Mouse (Mus musculus) fat pad, adult 2 months (tissue): ENCODE measurements at regions not wholly inside any gene's neighbourhood (a gene's known extent, or its start where the extent isn't known, plus 50 kb on each side); places are given as distances from the start of the nearest gene placed in this dataset.

Source experiments
- DNase-seq: peaks from one replicate; pipeline ENCODE4 v3.0.0-alpha.2; 2011; ENCODE audit warnings: low read depth, low spot score; ENCODE audit errors: extremely low read depth

DNA sequence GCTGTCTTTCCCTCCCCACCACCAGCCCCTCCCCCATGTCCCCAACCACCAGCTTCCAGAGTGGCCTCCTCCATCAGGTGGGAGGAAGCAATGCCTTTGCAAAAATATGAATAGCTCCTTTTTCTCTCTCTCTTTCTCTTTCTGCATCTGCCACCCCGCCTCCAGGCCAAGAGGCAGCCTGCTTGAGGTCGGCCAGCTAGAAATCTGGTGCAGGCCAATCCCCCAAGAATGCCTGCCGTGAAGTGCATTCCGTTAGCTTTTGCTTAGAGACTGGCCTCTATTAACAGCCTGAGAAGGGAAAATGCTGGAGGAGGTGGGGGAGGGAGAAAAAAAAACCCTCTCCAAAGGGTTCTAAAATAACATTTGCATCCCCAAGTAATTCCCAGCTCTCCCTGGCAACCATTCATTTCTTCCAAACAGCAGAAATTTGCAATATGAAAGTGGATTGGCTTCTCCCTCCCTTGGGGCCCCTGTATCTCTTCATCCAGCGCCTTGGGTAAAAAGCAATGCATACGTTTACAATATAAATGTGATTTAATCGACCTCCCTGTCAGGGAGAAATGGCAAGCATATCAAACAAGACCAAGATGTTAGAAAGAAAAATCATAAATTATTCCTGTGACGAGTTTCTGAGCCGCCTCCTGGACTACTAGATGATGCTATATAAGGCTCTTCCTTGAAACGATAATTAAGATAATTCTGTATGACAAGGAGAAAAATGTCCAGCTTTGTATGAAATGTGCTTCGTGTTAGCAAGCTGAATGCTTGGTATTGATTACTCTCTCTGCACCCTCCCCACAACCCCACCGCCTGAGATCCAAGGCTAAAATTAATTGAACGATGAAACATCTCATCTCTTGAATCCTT is 339.8 kb downstream of the Rps24 start:
- DNase-seq, result no peak

DNA sequence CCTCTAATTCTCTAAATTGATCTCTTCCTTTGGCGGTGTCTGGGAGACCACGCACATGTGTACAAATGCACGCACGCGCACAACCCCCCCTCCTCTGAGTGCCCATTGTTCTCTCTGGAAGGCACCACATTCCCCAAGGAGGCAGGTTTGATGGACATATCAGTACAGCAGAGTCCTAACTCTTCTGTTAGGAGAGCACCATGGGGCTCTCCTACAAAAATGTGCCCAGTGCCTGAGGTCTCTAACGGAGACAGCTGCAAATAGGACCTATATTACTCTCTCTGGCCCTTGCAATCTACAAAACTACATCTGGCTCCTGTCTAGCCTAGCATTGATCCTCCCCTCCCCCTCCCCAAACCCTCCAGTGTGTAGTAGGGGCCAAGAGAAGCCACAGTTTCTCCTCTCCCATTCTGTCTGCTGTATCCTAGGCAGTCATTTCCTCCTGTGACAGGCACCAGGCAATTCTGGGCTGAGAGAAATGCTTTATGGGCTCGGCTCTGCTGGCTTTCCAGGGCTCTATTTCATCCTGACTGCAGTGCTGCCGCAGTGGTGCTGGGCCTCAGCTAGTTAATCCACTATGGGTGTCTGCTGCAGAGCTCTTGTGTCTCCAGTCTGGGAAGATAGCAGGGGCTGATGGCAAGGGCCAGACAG is 340.6 kb downstream of the Rps24 start:
- DNase-seq, result no peak

DNA sequence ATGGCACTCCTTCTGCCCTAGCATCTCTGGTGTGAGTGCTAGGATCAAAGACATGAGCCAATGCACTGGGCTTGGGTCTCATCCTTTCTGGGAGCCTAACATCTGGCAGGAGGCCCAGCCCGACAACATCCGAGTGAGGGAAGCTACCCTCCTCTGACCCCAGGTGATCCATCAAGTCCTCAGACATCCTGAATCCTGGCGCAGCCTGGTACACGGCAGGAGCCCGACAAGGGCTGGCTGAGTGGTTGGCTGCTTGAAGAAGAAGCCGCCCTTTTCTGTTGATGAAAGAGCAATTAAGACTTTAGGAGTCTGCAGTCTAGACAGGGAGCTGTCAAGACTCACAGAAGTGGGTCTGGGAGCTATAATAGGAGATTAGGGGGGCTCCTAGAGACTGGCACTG is 342.1 kb downstream of the Rps24 start:
- no peak for DNase-seq

DNA sequence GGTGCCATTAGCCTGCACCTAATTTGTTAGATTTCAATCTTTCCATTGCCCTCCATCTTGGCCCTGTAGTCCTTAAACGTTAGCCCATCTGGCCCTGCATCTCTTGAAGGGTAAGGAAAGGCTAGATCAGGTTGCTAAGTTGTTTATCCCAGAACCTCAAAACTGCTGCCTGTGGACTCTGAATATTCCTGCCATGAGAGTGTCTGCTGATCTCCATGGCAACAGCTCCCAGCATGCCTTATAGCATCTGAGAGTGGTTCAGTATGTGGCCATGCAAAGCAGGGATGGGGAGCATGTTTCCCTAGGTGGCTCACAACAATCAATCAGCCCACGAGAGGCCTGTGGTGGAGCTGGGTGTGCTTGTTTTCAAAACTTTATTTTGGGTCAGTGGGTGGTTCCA is 346.3 kb downstream of the Rps24 start:
- no peak for DNase-seq

DNA sequence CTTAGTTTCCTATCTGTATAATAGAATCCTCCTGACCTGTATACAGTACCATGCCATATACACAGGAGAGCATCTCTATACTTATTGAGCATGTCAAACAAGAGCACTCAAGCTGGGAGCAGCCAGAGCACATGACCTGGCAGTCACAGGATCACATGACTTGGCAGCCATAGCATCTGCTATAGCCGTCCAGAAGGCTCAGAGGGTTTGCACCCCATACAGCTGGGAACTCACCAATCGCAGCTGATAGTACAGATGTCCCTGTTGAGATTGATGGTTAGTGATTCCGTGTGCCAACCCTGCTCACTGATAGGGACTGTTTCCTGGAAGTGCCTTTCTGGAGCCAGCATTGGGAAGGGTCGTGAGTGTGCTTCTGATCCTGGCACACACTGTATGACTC is 351.3 kb downstream of the Rps24 start:
- DNase-seq, result no peak

DNA sequence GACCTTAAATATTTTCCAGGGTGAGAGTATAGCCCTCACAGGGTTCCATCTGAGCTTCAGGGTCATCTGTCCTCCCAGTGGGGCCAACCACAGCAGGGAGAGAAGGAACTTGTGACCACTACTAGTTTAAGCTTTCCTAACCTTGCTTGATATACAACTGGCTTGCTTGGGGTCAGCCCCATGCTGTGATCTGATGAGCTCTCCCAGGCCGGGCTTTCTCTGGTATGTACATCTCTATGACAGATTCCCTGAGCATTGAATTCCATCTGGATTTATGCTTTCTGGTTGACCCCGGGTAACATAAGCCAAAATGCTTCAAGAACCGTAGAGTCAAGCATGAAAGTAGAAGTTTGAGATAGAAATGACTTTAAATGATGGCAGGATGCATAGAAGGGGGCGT is 352.1 kb downstream of the Rps24 start:
- no peak for DNase-seq

DNA sequence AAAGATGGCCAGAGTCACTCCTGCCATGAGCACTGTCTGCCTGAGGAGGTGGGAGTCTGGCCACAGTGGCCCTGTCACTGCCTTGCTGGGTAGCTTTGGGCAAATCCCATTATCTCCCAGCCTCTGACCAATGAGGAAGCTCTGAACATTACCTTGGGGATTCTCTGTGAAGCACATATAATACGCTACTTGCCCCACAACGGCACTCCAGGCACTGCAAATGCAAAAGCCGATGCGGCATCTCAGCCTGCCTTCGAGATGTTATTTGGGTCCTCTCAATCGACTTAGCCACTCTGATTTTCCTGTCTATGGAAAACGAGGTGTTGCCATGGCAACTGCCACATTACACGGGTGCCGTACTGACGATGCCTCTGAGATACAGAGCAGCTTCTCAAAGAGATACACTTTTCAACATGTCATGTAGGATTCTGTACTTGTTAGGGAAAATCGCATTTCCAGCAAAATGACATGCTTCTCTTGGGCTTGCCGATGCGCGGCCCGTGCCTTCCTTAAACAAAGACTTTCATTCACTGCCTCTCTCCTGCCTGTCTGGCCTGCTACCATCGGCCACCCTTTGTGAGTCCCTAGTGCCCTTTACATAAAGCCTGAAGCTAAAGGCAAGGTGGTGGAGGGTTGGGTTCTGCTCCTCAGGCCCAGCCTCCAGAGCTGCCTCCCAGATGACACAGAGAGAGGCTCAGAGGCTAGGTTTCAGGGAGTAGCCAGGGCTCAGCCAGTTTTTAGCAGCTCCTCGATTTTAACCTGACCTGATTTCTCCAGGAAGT is 355.0 kb downstream of the Rps24 start:
- DNase-seq, result no peak

DNA sequence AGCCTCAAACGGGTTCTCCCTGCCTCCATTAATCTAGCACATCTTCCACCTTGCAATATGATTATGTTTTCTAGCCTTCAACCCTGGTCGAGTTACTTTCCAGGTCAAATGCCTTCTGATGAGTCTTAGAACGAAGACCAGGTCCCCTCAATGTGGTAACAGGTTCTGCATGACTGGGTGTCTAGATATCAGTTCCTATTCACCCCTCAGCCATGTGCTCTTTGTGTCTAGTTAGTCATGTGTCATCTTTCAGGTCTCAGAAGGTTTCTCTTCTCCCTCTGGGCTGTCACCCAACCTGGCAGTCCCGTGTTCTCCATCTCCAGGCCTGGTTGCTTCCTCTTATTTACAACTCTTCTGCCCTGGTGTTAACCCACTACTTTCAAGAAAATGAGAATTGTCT is 356.7 kb downstream of the Rps24 start:
- DNase-seq, result no peak

DNA sequence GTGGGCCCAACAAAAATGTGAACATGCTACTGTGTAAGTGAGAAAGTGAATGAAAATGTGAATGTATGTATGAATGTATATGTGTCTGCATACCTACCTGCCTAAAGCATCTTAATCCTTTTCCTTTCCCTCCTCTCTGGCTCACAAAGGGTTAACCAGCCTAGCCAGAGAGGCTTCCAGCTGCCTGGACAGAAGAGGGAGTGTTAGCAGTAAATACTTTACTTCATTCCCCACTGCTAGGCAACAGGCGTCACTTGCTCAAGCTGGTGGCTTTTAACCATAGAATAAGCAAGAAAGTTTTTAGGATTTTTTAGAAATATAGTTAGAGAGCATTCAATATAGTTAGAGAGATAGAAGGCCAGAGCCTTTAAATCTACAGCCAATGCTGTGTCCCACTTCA is 363.6 kb downstream of the Rps24 start:
- DNase-seq, result no peak

DNA sequence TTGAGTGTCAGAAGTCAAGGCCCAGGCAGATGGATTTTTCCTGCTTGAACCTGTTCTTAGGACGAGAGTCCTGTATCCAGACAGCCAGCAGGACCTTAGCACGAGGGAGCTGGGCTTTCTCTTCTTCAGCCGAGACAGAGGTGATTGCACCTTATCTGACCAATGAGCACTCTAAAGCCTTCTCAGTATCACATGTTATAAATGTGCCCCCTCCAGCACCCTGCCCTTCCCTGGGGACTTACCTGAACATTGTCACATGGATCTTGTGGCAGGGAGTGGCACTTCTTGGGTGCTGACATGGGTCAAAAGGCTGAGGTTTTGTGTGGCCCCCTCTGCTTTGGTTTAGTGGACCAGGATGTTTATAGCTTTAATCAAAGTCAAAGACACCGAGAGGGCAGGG is 367.5 kb downstream of the Rps24 start:
- DNase-seq, result no peak

DNA sequence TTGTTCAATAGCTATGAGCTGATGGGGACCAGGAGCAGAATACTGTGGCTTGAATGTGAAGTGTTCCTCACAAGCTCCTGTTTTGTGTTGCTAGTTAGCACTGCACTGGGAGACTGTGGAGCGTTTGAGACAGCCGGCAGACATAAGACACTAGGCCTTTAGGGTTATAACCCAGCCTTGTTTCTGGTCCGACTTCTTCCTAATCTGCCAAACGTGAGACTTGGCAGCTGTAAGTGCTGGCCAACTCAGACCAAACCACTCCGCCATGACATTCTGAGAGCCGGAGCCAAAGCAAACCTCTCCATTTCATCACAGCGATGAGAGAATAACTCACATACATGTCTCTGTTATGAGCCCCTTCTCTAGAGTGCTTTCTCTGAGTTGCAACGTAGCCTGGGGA is 375.2 kb downstream of the Rps24 start:
- peak; percentile 13 for DNase-seq

DNA sequence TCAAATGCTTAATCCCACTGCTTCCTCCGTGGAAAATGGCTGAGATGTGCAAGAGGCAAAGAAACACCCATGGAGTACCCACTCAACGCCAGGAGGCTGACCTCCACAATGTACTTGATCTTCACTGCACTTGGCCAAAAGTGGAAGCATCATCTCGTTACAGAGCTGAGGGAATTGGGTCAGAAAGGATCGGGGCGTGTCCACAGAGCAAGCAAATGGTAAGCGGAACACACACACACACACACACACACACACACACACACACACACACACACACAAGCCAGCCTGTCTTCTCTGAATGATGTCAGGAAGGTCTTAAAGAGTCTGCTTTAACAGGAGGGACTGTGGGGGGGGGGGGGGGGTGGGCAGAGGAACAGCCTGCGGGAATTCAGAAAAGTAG is 375.7 kb downstream of the Rps24 start:
- DNase-seq, result no peak

DNA sequence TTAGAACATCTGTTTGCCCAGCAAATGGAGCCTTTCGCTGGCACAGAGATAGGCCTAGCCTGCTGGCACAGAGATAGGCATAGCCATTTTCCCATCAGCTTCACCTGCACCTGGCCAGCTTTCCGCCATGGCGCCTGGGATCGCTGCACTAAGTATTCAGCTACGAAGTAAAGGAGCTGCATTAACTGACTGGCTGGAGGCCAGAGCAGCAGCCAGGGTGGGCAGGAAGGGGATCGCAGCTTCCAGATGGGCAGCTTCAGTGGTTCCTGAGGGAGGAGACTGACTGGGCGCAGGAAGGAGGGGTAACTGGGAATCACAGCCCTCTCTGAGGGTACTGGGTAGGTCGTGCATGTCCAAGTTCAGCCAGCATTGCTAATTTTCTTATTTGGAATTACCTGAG is 376.2 kb downstream of the Rps24 start:
- DNase-seq, result no peak

DNA sequence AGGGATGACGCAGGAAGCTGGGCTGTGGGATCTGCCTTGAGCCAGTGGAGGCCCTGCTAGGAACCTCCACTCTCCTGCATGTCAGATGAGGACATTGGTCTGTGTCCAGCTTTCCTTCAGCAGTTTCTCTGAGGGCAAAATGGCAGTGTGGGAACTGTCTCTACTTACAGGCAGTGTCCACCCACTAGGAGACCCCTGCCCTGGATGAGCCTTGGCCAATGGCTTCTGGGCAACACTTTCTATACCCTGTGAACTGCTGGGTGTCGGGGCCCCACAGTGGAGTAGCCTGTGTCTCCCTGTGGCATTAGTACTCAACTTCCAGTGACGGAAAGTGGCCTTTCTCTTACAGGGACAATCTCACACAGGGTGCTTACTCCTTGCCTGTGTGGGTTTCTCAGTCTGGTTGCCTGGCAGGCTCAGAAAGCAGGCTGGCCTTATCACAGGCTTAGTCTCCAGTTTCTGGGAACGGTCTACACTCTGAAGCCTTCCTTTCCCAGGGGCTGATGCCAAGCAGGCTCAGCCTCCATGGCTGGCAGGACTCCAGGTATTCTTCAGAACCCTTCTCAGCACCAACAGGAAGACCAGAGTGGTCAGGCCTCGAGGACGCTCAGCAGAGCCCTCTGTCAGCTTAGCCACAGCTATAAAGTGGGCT is 378.8 kb downstream of the Rps24 start:
- no peak for DNase-seq

DNA sequence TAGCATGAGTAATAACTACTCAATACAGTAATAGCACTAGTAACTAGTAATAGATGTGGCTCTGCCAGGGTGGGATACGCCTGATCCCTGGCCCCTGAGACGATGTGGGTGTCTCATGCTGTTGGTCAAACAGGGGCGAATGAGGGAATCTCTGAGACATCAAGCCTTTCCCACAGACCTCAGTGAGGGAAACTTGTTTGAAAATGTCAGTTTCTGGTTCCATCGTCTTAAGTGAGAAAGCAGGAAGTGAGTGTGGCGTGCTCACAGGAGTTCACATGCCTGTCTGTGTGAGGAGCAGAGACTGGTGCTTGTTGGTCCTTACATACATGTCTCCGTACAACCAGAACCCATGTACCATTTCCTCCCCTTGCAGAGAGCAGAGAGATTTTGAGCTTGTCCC is 380.9 kb downstream of the Rps24 start:
- DNase-seq, result no peak

DNA sequence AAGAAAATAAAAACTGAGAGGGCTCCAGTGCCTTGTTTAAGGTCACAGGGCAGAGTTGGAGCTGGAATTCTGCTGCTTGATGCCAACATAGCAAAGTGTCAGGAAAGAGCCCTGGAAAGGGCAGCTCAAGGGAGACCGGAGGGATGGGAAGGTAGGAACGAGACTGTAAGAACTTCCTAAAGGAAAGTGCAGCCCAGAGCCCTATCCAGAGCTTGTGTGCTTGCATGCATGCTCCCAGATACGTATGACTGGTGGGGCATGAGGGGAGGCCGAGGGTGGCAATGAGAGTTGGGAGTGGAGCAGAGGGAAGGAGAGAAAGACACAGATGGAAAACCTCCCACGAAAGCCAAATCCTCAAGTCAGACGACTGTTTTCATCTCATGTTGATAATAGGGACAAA is 381.8 kb downstream of the Rps24 start:
- no peak for DNase-seq

DNA sequence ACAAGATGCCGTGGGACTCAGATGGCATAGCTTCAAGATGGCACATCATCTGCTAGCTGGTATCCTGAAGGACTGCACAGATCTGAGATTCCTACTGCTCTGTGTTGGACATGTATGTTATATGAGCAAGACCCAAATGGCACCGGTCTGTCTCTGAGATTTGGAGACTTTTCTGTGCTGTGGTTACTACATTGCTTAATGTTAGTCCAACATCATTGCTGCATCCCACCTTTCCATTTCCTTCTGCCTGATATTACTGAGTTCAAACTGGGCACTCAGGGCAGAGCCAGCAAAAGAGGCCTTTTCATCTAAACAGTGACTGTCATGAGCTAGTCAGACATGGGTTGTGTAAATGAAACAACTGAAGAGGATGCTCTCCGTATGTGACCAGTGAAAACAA is 383.3 kb downstream of the Rps24 start:
- DNase-seq, result no peak

DNA sequence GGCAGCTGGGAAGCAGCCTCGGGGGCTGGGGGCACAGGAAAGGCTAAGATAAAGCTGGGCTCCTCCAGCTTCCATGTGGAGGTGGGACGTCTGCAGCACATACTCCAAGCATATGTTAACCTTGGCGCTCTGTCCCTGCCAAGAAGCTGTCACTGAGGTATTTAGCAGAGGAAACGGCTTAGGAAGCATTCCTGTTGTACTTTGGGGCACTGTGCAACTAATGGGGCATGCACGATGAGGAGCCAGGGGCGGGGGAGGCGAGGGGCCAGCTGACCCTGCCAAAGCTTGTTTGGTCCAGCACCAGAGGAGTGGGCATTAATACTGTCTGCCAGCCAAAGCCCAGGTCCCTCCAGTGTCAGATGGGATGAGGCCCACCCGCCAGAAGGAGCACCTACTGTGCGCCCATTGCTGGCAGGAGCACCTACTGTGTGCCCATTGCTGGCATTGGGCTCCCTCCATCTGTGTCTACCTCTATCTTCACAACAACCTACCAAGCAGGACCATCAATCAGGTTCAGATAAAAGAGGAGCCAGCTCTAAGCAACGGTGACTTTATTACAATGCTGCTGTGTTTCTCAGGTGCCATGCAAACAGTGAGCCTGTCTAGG is 384.6 kb downstream of the Rps24 start:
- no peak for DNase-seq

DNA sequence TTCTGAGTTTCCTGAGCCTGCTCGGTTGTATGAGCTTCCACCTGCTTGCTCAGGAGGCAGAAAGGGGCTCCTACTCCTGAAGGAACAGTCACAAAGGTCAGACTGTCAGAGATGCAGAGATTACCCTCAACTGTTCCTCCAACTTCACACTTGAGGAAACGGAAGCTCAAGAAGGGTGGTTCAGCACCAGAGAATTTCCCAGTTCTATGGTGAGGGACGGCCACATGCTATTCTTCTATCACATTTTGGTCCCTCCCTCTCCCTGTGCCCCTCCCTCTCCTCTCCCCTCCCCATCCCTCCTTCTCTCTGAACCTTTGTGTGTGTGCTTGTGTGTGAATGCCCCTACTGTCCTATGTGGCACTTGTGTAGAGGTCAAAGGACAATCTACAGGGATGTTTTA is 386.0 kb downstream of the Rps24 start:
- no peak for DNase-seq

DNA sequence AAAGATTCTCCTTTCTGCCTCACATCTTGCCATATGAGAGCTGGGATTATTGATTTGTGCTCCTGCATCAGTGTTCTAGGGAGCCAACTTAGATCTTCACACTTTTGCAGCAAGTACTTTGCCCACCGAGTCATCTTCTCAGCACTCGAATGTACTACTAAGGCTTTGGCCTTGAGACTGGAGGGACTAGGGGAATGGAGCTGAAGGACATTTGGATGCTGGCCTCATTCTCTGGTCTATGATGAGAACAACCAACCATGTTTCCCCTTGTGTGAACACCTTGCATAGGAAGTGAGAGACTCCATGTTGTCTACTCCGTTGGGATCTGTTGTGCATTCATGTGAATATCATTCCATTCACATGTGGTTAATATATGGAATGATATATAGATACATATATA is 386.5 kb downstream of the Rps24 start:
- DNase-seq, result no peak
